Mouse (Mus musculus) heart, embryonic 14.5 days (tissue): ENCODE data around the gene Flywch1. TPM values are rescaled to one million over a fixed set of nuclear protein-coding genes. Genes with fewer than 3 reads are reported as not detected.

Source experiments
- ATAC-seq: fragments of 200-750 bp; cut with Nextera tagmentation; 2 replicates; pipeline ENCODE4 v1.8.0; 2017; ENCODE audit warnings: low read depth, moderate TSS enrichment; ENCODE audit not compliant: insufficient number of reproducible peaks, insufficient read depth, low FRiP score
- H3K27ac ChIP-seq, 2 experiments: fragments of 200-500 bp in 1 of 2; fragments of 300-500 bp in 1 of 2; sonication (generic) in 1 of 2; replicated peaks in 1 of 2; 2 replicates each; pipeline ENCODE4 v1.5.1; 2012 to 2014; ENCODE audit warnings: low read depth in 2 of 2, low read length in 2 of 2, control low read depth in 1 of 2, mild to moderate bottlenecking in 1 of 2, mixed read lengths in 1 of 2; ENCODE audit not compliant: control insufficient read depth in 1 of 2, insufficient read depth in 1 of 2
- H3K27me3 ChIP-seq: fragments of 300-500 bp; sonication (generic); 2 replicates; pipeline ENCODE4 v1.6.1; 2014; ENCODE audit warnings: mild to moderate bottlenecking, low read length, control low read depth; ENCODE audit not compliant: control insufficient read depth, insufficient read depth
- H3K36me3 ChIP-seq: fragments of 300-500 bp; sonication (generic); 2 replicates; pipeline ENCODE4 v1.6.1; 2014; ENCODE audit warnings: mild to moderate bottlenecking, control low read depth, low read length, mixed read lengths; ENCODE audit not compliant: control insufficient read depth, insufficient read depth
- H3K4me1 ChIP-seq, 2 experiments: fragments of 200-500 bp in 1 of 2; fragments of 300-500 bp in 1 of 2; sonication (generic) in 1 of 2; 2 replicates each; pipeline ENCODE4 v1.6.1; 2012 to 2014; ENCODE audit warnings: low read length in 2 of 2, control low read depth in 1 of 2, mixed read lengths in 1 of 2; ENCODE audit not compliant: control insufficient read depth in 2 of 2, insufficient read depth in 2 of 2
- H3K4me2 ChIP-seq: fragments of 300-500 bp; sonication (generic); 2 replicates; pipeline ENCODE4 v1.6.1; 2014; ENCODE audit warnings: mild to moderate bottlenecking, low read length
- H3K4me3 ChIP-seq, 2 experiments: fragments of 200-500 bp in 1 of 2; fragments of 300-500 bp in 1 of 2; sonication (generic) in 1 of 2; 2 replicates each; pipeline ENCODE4 v1.5.1; 2012 to 2014; ENCODE audit warnings: low read length in 2 of 2, mild to moderate bottlenecking in 2 of 2, control low read depth in 1 of 2, low read depth in 1 of 2, moderate library complexity in 1 of 2; ENCODE audit not compliant: control insufficient read depth in 1 of 2, insufficient read depth in 1 of 2
- H3K9ac ChIP-seq: fragments of 300-500 bp; sonication (generic); 2 replicates; pipeline ENCODE4 v1.6.1; 2014; ENCODE audit warnings: mild to moderate bottlenecking, low read length
- H3K9me3 ChIP-seq: fragments of 300-500 bp; sonication (generic); 2 replicates; pipeline ENCODE4 v1.6.1; 2016; ENCODE audit warnings: low read length, control low read depth; ENCODE audit not compliant: control insufficient read depth
- WGBS: fragments of 180-500 bp; shearing (Covaris S2); extraction: QIAGEN DNeasy Blood & Tissue Kit; methylation state at CpG from one replicate; pipeline ENCODE4 v1.1.7; 2014; 5-methylcytosine and 5-hydroxymethylcytosine counted together
- polyA plus RNA-seq: library from polyadenylated mRNA; unstranded; fragments of >200 nt; fragmentation: Nextera tagmentation; extraction: Ambion mirVana; gene quantifications from 2 replicates; pipeline ENCODE4 v1.2.1, GENCODE M21; 2014

Gene Flywch1
- polyA plus RNA-seq, 1 experiment from 2014 or later, result 42.4 TPM

GRCm38 (mm10) chr17:23761155-23761554, 10.2 kb downstream of the Flywch1 start:
- Histone ChIP-seq H3K36me3 (peaks cover 67% of the 10 kb centered on the region), H3K4me3 (no peak overlapping the region)
- WGBS, result 88% methylated on average over 3 of the region's 3 CpGs

GRCm38 (mm10) chr17:23760231-23760630, 11.2 kb downstream of the Flywch1 start:
- Histone ChIP-seq H3K36me3 (peaks cover 76% of the 10 kb centered on the region), H3K27me3 (no peaks in the 10 kb centered on the region), H3K4me1 (no peaks in the 10 kb centered on the region), H3K27ac (no peak overlapping the region), H3K9ac (no peak overlapping the region), H3K4me3 (no peak overlapping the region), H3K4me2 (no peak overlapping the region), H3K9me3 (no peaks in the 10 kb centered on the region)
- 92% methylated on average over 9 of the region's 9 CpGs for WGBS
- ATAC-seq, result no peak

More at GRCm38 (mm10) chr17:23761155-23761554, 10.2 kb downstream of the Flywch1 start:
- Histone ChIP-seq H3K27ac (no peak overlapping the region), H3K4me2 (no peak overlapping the region), H3K27me3 (no peaks in the 10 kb centered on the region), H3K9ac (no peak overlapping the region), H3K4me1 (no peaks in the 10 kb centered on the region), H3K9me3 (no peaks in the 10 kb centered on the region)
- ATAC-seq, result no peak

GRCm38 (mm10) chr17:23758801-23759200, 12.6 kb downstream of the Flywch1 start:
- Histone ChIP-seq H3K4me3 (no peak overlapping the region), H3K27me3 (no peaks in the 10 kb centered on the region), H3K9ac (no peak overlapping the region), H3K36me3 (peaks cover 90% of the 10 kb centered on the region), H3K4me1 (no peaks in the 10 kb centered on the region), H3K4me2 (no peak overlapping the region), H3K27ac (no peak overlapping the region), H3K9me3 (no peaks in the 10 kb centered on the region)
- WGBS, result 78% methylated on average over 8 of the region's 8 CpGs
- ATAC-seq, result no peak

GRCm38 (mm10) chr17:23757581-23757980, 13.8 kb downstream of the Flywch1 start:
- WGBS, result 92% methylated on average over 9 of the region's 9 CpGs
- no peaks in the 10 kb centered on the region for H3K4me1 ChIP-seq
- no peaks in the 10 kb centered on the region for H3K9me3 ChIP-seq
- H3K27ac ChIP-seq, result no peak overlapping the region
- peaks cover 98% of the 10 kb centered on the region for H3K36me3 ChIP-seq
- ATAC-seq, result no peak
- no peak overlapping the region for H3K9ac ChIP-seq
- H3K4me2 ChIP-seq, result no peak overlapping the region
- H3K27me3 ChIP-seq, result no peaks in the 10 kb centered on the region
- H3K4me3 ChIP-seq, result no peak overlapping the region

GRCm38 (mm10) chr17:23755689-23756088, 15.7 kb downstream of the Flywch1 start:
- WGBS, result 84% methylated on average over 13 of the region's 13 CpGs
- no peaks in the 10 kb centered on the region for H3K9me3 ChIP-seq
- 0 out of 4 replicates have a peak overlapping the region, but pooled peaks of 1 of the 2 experiments have one; percentile 11 for H3K27ac ChIP-seq
- ATAC-seq, result 0 out of 2 replicates have a peak, but pooled peaks have one; percentile 28
- no peak overlapping the region for H3K4me3 ChIP-seq
- no peak overlapping the region for H3K9ac ChIP-seq
- no peak overlapping the region for H3K4me2 ChIP-seq
- no peaks in the 10 kb centered on the region for H3K27me3 ChIP-seq
- no peaks in the 10 kb centered on the region for H3K4me1 ChIP-seq
- H3K36me3 ChIP-seq, result peaks cover 94% of the 10 kb centered on the region

GRCm38 (mm10) chr17:23749400-23750191, 21.8 kb downstream of the Flywch1 start:
- WGBS, result 77% methylated on average over 11 of the region's 11 CpGs
- Histone ChIP-seq H3K9ac (0 out of 2 replicates have a peak overlapping the region, but pooled peaks have one; percentile 22), H3K4me3 (peak overlapping the region in 1 of 2 experiments; percentile 12; a peak in 2 of 4 replicates), H3K36me3 (peaks cover 34% of the 10 kb centered on the region), H3K4me1 (peaks cover 10 to 17% of the 10 kb centered on the region in 2 experiments; a peak in 3 of 4 replicates), H3K9me3 (no peaks in the 10 kb centered on the region), H3K4me2 (peak overlapping the region; percentile 39), H3K27ac (no peak overlapping the region), H3K27me3 (peaks cover 38% of the 10 kb centered on the region)
- ATAC-seq, result no peak

- no peak overlapping the region for H3K27ac ChIP-seq
- H3K4me2 ChIP-seq, result peak overlapping the region; percentile 39
- H3K9ac ChIP-seq, result 0 out of 2 replicates have a peak overlapping the region, but pooled peaks have one; percentile 22
- peaks cover 27% of the 10 kb centered on the region for H3K36me3 ChIP-seq
- no peaks in the 10 kb centered on the region for H3K9me3 ChIP-seq
- ATAC-seq, result no peak
- H3K4me3 ChIP-seq, result peak overlapping the region; percentile 12 to 18; a peak in 3 of 4 replicates
- peaks cover 10 to 20% of the 10 kb centered on the region in 2 experiments; a peak in 3 of 4 replicates for H3K4me1 ChIP-seq
- peaks cover 46% of the 10 kb centered on the region for H3K27me3 ChIP-seq
- 26% methylated on average over 10 of the region's 10 CpGs for WGBS
These were observed 22.6 kb downstream of the Flywch1 start for GRCm38 (mm10) chr17:23748631-23749391.
